Mouse (Mus musculus) forebrain, embryonic 14.5 days (tissue): ENCODE measurements around the gene Stx11. TPM values are rescaled to one million over a fixed set of nuclear protein-coding genes. Genes with fewer than 3 reads are reported as not detected.
"Not testable (repeated sequence)": the region's sequence is repeated elsewhere in the genome, so short reads cannot be mapped to it uniquely, and the experiment has no call there.

ENCODE experiments used
- ATAC-seq: fragments of 200-750 bp; cut with Nextera tagmentation; 2 replicates; pipeline ENCODE4 v1.8.0; 2017; ENCODE audit warnings: mild to moderate bottlenecking, moderate library complexity
- DNase-seq: peaks from one replicate; pipeline ENCODE4 v3.0.0-alpha.2; 2015; ENCODE audit warnings: low spot score
- H3K27ac ChIP-seq: fragments of 300-500 bp; sonication (generic); 2 replicates; pipeline ENCODE4 v1.5.1; 2014; ENCODE audit warnings: low read depth, mild to moderate bottlenecking, control low read depth, low read length, moderate library complexity
- H3K27me3 ChIP-seq: fragments of 300-500 bp; sonication (generic); replicated peaks from 2 replicates; pipeline ENCODE4 v1.6.1; 2014; ENCODE audit warnings: low read length, control low read depth, mixed read lengths; ENCODE audit not compliant: control insufficient read depth, insufficient read depth
- H3K36me3 ChIP-seq: fragments of 300-500 bp; sonication (generic); 2 replicates; pipeline ENCODE4 v1.6.1; 2014; ENCODE audit warnings: low read length, control low read depth; ENCODE audit not compliant: control insufficient read depth, insufficient read depth
- H3K4me1 ChIP-seq: fragments of 300-500 bp; sonication (generic); 2 replicates; pipeline ENCODE4 v1.6.1; 2014; ENCODE audit warnings: antibody characterized with exemption, low read length, control low read depth; ENCODE audit not compliant: control insufficient read depth, insufficient read depth
- H3K4me2 ChIP-seq: fragments of 300-500 bp; sonication (generic); 2 replicates; pipeline ENCODE4 v1.6.1; 2014; ENCODE audit warnings: mild to moderate bottlenecking, control low read depth, low read length
- H3K4me3 ChIP-seq: fragments of 300-500 bp; sonication (generic); 2 replicates; pipeline ENCODE4 v1.5.1; 2014; ENCODE audit warnings: low read depth, low read length, control low read depth
- H3K9ac ChIP-seq: fragments of 300-500 bp; sonication (generic); 2 replicates; pipeline ENCODE4 v1.6.1; 2014; ENCODE audit warnings: mild to moderate bottlenecking, low read length, control low read depth, moderate library complexity
- H3K9me3 ChIP-seq: fragments of 300-500 bp; sonication (generic); replicated peaks from 2 replicates; pipeline ENCODE4 v1.6.1; 2016; ENCODE audit warnings: low read length, control low read depth, mixed read lengths; ENCODE audit not compliant: control insufficient read depth
- WGBS: fragments of 180-500 bp; shearing (Covaris S2); extraction: QIAGEN DNeasy Blood & Tissue Kit; methylation state at CpG from one replicate; pipeline ENCODE4 v1.1.7; 2014; 5-methylcytosine and 5-hydroxymethylcytosine counted together
- polyA plus RNA-seq: library from polyadenylated mRNA; unstranded; fragments of >200 nt; fragmentation: Nextera tagmentation; extraction: Ambion mirVana; gene quantifications from 2 replicates; pipeline ENCODE4 v1.2.1, GENCODE M21; 2014

Stx11 gene
- polyA plus RNA-seq, 1 experiment from 2014 or later = 0.98 TPM

DNA sequence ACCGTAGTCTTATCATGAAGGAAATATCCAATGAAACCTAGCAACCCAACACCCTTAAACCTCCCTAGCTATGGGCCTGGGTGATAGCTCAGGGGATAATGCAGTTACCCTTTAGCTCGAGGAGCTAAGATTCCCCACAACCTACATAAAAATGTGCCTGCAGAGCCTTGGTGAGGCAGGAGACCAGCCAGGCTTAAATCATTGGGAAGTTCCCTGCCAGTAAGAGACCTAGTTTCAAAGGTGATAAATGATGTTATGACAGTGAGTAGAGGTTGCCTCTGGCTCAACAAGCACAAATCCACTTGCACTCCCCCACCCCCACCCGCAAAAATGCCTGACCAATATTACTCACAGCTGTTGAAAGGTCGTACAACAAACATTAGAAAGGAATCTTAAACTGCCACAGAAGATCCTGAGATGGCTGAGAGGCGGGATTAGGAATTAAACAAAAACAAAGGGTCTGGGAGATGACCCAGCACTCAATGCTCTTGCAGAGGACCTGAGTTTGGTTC is 1.6 kb upstream of the Stx11 start:
- DNase-seq (no peak), ATAC-seq (no peak)
- Histone ChIP-seq H3K4me3 (no peak overlapping the region), H3K27me3 (0 out of 2 replicates have a peak, but pooled peaks cover 3% of the 10 kb centered on the region), H3K27ac (no peak overlapping the region), H3K4me2 (no peak overlapping the region), H3K9ac (no peak overlapping the region), H3K36me3 (no peaks in the 10 kb centered on the region), H3K9me3 (no peaks in the 10 kb centered on the region), H3K4me1 (no peaks in the 10 kb centered on the region)
- 89% methylated on average over 5 of the region's 5 CpGs for WGBS

DNA sequence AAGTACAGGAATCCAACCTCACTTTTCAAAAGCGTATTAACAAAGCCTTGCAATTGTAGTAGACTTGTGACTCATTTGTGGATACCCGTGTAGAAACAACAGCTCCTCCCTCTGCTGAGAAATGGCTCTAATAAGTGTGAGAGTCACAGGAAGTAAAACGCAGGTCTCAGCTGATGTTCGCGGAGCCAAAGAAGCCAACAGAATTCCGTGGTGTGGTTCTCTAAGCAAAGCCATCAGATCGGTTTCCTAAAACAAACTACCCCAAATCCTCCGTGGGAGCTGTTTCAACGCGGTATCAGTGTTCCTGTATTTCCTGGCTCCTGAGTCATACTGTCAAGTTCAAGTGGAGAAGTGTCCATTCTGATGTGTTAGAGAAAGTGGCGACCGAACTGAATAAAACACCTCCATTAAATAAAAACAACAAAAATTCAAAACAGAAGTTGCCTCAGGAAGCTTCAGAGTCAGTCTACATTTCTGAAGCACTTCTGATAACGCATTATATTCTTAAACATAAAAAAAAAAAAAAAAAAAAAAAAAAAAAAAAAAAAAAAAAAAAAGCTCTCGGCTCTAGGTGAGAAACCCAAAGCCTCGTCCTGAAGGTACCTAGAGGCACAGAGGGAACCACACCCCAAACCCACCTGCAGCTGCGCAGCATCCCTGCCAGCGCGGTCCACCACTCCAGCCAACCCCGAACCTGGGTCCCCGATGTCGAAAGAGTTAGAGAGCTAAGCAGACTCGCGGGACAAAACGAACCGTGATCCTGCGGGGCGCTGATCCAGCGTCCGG is 543 bp downstream of the Stx11 start:
- Histone ChIP-seq H3K36me3 (no peaks in the 10 kb centered on the region), H3K27me3 (0 out of 2 replicates have a peak, but pooled peaks cover 3% of the 10 kb centered on the region), H3K4me3 (peak overlapping the region; percentile 72), H3K4me2 (peak overlapping the region; percentile 89), H3K9me3 (no peaks in the 10 kb centered on the region), H3K27ac (no peak overlapping the region), H3K9ac (peak overlapping the region; percentile 67), H3K4me1 (no peaks in the 10 kb centered on the region)
- 7% methylated on average over 29 of the region's 29 CpGs for WGBS
- ATAC-seq (peak; percentile 63), DNase-seq (no peak)

DNA sequence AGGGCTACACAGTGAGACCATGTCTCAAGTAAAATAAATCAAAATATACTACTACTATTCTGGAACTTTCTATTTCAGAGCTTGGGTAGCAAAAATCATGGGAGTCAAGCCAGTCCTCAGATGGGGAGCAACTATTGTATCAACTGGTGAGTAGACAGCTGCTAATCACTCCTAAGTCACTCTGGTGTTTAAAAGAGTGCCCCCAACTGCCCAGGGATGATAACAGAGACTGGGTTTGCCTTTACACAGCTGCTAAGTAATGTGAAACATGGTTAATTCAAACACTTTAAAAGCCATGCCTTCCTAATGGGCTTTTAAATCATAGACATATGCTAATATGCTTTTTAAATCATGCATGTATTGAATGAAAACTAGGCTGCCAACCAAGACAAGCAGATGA is 1.9 kb downstream of the Stx11 start:
- no peak for DNase-seq
- H3K4me3 ChIP-seq = no peak overlapping the region
- 0 out of 2 replicates have a peak, but pooled peaks cover 3% of the 10 kb centered on the region for H3K27me3 ChIP-seq
- H3K27ac ChIP-seq = no peak overlapping the region
- H3K9me3 ChIP-seq = no peaks in the 10 kb centered on the region
- no peaks in the 10 kb centered on the region for H3K4me1 ChIP-seq
- H3K4me2 ChIP-seq = no peak overlapping the region
- no peak for ATAC-seq
- no peak overlapping the region for H3K9ac ChIP-seq
- H3K36me3 ChIP-seq = no peaks in the 10 kb centered on the region

DNA sequence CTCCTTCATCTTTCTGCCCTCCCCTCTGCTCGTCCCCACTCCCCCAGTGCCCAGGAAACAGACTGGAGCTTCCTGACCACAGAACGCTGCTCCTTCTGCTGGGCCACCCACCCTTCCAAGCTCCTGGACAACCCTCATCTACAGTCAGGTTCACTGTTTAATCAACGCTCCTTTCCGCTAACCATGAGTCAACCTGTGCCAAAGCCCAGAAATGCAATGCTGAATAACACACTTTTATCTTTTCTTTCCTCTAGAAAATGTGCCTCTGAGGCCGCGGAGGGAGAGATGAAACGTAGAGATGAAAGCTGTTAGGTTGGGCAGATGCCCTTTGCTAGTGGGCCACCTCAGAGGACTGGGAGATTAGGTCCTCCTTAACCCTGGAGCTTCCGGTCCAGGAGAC is 2.6 kb downstream of the Stx11 start:
- DNase-seq = no peak
- Histone ChIP-seq H3K36me3 (no peaks in the 10 kb centered on the region), H3K27ac (no peak overlapping the region), H3K4me3 (no peak overlapping the region), H3K9ac (no peak overlapping the region), H3K4me2 (no peak overlapping the region), H3K4me1 (no peaks in the 10 kb centered on the region), H3K9me3 (no peaks in the 10 kb centered on the region), H3K27me3 (0 out of 2 replicates have a peak, but pooled peaks cover 3% of the 10 kb centered on the region)
- WGBS = 89% methylated on average over 8 of the region's 8 CpGs
- no peak for ATAC-seq

DNA sequence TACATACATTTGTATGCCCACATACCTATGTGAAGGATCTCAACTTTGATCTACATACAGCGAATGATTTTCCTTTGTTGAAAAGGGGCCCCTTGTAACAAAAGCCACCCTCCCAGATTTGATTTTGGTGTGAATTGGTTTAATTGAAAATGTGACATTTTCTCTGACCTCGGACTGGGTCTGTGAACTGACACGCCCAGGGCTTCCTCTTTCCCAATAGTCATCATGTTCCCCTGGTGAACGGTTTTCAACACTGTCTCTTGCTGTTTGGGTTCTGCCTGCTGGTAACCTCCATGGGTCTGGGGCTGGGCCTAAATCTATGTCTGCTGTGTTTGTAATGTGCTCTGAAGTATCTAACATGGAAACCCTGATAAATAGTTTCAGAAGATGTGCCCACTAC is 6.8 kb downstream of the Stx11 start:
- ATAC-seq (no peak), DNase-seq (no peak)
- Histone ChIP-seq H3K9ac (no peak overlapping the region), H3K4me3 (no peak overlapping the region), H3K27me3 (no peaks in the 10 kb centered on the region), H3K27ac (no peak overlapping the region), H3K36me3 (no peaks in the 10 kb centered on the region), H3K9me3 (no peaks in the 10 kb centered on the region), H3K4me2 (no peak overlapping the region), H3K4me1 (no peaks in the 10 kb centered on the region)
- WGBS = 90% methylated on average over 4 of the region's 4 CpGs

DNA sequence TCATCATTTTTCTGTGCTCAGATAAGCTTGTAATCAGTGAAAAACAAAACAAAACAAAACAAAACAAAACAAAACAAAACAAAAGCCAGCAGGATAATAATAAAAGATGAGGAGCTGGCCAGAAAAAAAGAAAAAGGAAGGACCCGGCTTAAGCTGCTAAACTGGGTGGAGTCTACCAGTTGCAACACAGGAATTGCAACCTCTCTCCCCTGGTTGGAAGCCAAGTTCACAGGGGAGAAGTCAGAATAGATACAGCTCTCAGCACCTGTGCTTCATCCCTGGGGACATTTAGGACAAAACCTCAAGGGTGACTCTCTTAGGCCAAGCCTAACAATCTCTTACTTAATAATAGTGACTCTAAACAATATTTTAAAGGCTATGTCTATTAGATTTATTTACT is 8.3 kb downstream of the Stx11 start:
- Histone ChIP-seq H3K27ac (no peak overlapping the region), H3K4me3 (no peak overlapping the region), H3K36me3 (no peaks in the 10 kb centered on the region), H3K9ac (no peak overlapping the region), H3K27me3 (no peaks in the 10 kb centered on the region), H3K4me2 (no peak overlapping the region), H3K9me3 (no peaks in the 10 kb centered on the region), H3K4me1 (no peaks in the 10 kb centered on the region)
- no peak for DNase-seq
- WGBS = 57% methylated on average over 1 of the region's 1 CpGs
- ATAC-seq = no peak

DNA sequence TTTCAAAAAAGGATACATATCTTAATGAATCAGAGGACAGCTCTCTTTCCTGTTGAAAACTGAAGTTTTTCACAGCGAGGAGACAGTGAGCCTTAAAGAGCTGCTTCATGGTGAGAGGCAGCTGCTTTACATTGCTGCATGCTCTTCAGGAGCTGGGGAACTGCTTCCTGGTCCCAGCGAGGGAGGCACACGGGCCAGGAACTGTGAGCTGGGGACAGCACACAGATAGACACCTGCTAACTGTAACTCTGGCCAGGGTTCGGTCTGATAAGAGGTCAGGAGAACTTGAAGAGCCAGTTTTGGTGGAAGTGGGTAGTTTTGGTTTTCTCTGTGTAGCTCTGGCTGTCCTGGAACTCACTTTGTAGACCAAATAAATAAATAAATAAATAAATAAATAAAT is 12.7 kb downstream of the Stx11 start:
- not testable (repeated sequence) for H3K4me3 ChIP-seq, ATAC-seq, H3K4me2 ChIP-seq, DNase-seq, H3K9me3 ChIP-seq, H3K9ac ChIP-seq, H3K27ac ChIP-seq, H3K4me1 ChIP-seq, H3K36me3 ChIP-seq, H3K27me3 ChIP-seq
- WGBS = 63% methylated on average over 4 of the region's 4 CpGs

DNA sequence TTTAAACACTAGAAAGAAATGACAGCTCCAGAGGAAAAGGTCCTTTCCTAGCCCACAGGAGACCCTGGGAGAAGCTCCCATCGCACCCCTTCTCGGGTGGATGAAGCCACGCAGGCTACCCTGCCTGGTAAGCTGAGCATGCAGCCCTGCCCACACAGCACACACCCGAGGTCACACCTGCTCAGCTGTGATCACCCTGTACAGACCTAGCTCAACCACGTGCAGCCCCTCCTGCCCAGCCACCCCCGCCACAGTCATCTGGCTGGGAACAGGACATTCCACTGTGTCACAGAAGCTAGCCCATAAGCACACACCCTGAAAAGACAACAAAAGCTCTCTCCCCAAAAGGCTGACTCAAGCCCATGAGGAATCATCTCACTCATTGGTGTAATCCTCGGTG is 14.8 kb downstream of the Stx11 start:
- no peak overlapping the region for H3K27ac ChIP-seq
- 79% methylated on average over 7 of the region's 7 CpGs for WGBS
- no peak overlapping the region for H3K4me2 ChIP-seq
- no peak overlapping the region for H3K4me3 ChIP-seq
- DNase-seq (no peak), ATAC-seq (no peak)
- no peaks in the 10 kb centered on the region for H3K36me3 ChIP-seq
- H3K27me3 ChIP-seq = no peaks in the 10 kb centered on the region
- H3K4me1 ChIP-seq = no peaks in the 10 kb centered on the region
- no peak overlapping the region for H3K9ac ChIP-seq
- no peaks in the 10 kb centered on the region for H3K9me3 ChIP-seq

DNA sequence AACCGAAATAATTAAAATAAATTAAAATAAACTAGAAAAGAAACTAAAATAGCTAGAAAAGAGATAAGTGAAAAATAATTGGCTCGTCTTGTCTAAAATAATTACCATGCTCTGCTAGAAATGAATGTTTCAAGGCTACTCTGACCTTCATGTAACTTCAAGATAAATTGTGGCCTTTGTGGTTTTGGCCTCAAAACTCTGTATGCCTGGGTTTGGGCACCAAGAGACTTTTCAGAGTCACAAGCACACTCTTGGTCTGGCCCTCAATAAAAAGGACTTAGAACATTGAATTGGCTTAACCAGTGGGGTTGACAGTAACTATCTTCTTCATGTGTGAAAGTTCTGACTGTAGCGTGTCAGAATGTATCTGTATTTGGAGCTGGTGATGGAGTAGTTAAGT is 16.5 kb downstream of the Stx11 start:
- H3K36me3 ChIP-seq = no peaks in the 10 kb centered on the region
- H3K27me3 ChIP-seq = 0 out of 2 replicates have a peak, but pooled peaks cover under 1% of the 10 kb centered on the region
- no peak for DNase-seq
- no peak overlapping the region for H3K4me3 ChIP-seq
- no peak overlapping the region for H3K4me2 ChIP-seq
- 89% methylated on average over 3 of the region's 3 CpGs for WGBS
- ATAC-seq = no peak
- H3K9ac ChIP-seq = no peak overlapping the region
- no peaks in the 10 kb centered on the region for H3K9me3 ChIP-seq
- no peak overlapping the region for H3K27ac ChIP-seq
- H3K4me1 ChIP-seq = no peaks in the 10 kb centered on the region
